Mouse (Mus musculus) embryonic facial prominence, embryonic 10.5 days (tissue): Measurements from ENCODE around the gene Ythdc1. TPM values are rescaled to one million over a fixed set of nuclear protein-coding genes. Genes with fewer than 3 reads are reported as not detected.
"Not testable (repeated sequence)": the region's sequence is repeated elsewhere in the genome, so short reads cannot be mapped to it uniquely, and the experiment has no call there.

ENCODE experiments used
- DNase-seq: peaks from one replicate; pipeline ENCODE4 v3.0.0-alpha.2; 2017; ENCODE audit warnings: low spot score
- H3K27ac ChIP-seq: fragments of 300-500 bp; sonication (generic); replicated peaks from 2 replicates; pipeline ENCODE4 v1.5.1; 2016; ENCODE audit warnings: mild to moderate bottlenecking
- H3K27me3 ChIP-seq: fragments of 300-500 bp; sonication (generic); replicated peaks from 2 replicates; pipeline ENCODE4 v1.6.1; 2016; ENCODE audit warnings: low read depth, mild to moderate bottlenecking; ENCODE audit not compliant: poor library complexity, severe bottlenecking
- H3K36me3 ChIP-seq: fragments of 300-500 bp; sonication (generic); replicated peaks from 2 replicates; pipeline ENCODE4 v1.6.1; 2016; ENCODE audit warnings: mild to moderate bottlenecking, moderate library complexity
- H3K4me1 ChIP-seq: fragments of 300-500 bp; sonication (generic); 2 replicates; pipeline ENCODE4 v1.6.1; 2016
- H3K4me3 ChIP-seq: fragments of 300-500 bp; sonication (generic); 2 replicates; pipeline ENCODE4 v1.5.1; 2016; ENCODE audit warnings: mild to moderate bottlenecking, moderate library complexity
- H3K9me3 ChIP-seq: fragments of 300-500 bp; sonication (generic); 2 replicates; pipeline ENCODE4 v1.6.1; 2016; ENCODE audit warnings: mild to moderate bottlenecking
- WGBS: fragments of 180-500 bp; shearing (Covaris S2); methylation state at CpG from one replicate; pipeline ENCODE4 v1.1.7; 2016; 5-methylcytosine and 5-hydroxymethylcytosine counted together
- polyA plus RNA-seq: library from polyadenylated mRNA; unstranded; fragments of >200 nt; fragmentation: Nextera tagmentation; extraction: Ambion mirVana; gene quantifications from 2 replicates; pipeline ENCODE4 v1.2.1, GENCODE M21; 2016

The Ythdc1 gene
- polyA plus RNA-seq: 40.0 and 43.7 TPM in 2 replicates

- DNase-seq: peak; percentile 98
- H3K9me3 ChIP-seq: no peaks in the 10 kb centered on the region
Observed at GRCm38 (mm10) chr5:86803962-86804940, at the start of gene Ythdc1. Gene Ythdc1 (plus strand): TSS chr5:86804221.

DNA sequence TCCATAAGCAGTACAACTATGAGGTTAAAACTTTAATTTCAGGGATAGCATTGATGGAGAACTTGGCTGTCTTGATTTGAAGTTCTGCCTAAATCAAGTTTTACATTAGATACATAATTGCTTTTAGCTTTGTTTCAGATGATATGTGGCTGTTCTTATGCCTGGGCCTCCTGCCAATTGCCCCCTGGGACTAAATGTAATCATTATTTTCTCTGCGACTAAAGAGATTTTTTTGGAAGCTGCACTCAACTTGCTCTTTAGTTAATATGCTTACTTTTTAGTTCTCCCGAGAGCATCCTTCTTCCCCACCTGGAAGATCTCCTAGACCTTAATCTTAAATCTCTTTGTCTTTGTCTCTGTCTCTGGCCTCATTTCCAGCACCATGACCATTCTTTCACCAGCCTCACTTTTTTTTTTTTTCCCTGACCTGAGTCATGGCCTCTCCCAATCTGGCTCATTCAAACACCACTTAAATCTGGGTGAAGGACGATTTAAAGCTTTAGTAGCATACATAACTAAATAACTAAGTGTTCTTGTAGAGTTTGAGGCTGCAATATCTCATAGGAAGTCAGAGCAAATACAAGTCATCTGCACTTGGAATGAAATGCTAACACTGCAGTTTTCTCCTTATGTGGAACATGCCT is 34.9 kb upstream of the Ythdc1 start:
- no peaks in the 10 kb centered on the region for H3K4me1 ChIP-seq
- no peaks in the 10 kb centered on the region for H3K9me3 ChIP-seq
- H3K36me3 ChIP-seq: no peaks in the 10 kb centered on the region
- H3K27ac ChIP-seq: no peak overlapping the region
- DNase-seq: no peak
- H3K27me3 ChIP-seq: no peaks in the 10 kb centered on the region
- WGBS: 68% methylated on average over 3 of the region's 3 CpGs
- no peak overlapping the region for H3K4me3 ChIP-seq

More at GRCm38 (mm10) chr5:86803962-86804940, at the start of gene Ythdc1:
- under 1% methylated on average over 100 of the region's 111 CpGs for WGBS
- Histone ChIP-seq H3K36me3 (peaks cover 16% of the 10 kb centered on the region), H3K27me3 (no peaks in the 10 kb centered on the region), H3K4me3 (peak within 1 kb of the TSS; percentile 90), H3K4me1 (peaks cover 4% of the 10 kb centered on the region), H3K27ac (peak within 1 kb of the TSS; percentile 99)

GRCm38 (mm10) chr5:86771010-86771409 is 33.0 kb upstream of the Ythdc1 start:
- no peaks in the 10 kb centered on the region for H3K4me1 ChIP-seq
- H3K9me3 ChIP-seq: no peaks in the 10 kb centered on the region
- H3K27ac ChIP-seq: no peak overlapping the region
- no peaks in the 10 kb centered on the region for H3K36me3 ChIP-seq
- no peak for DNase-seq
- H3K27me3 ChIP-seq: no peaks in the 10 kb centered on the region
- H3K4me3 ChIP-seq: no peak overlapping the region

GRCm38 (mm10) chr5:86776941-86777340 is 27.1 kb upstream of the Ythdc1 start:
- no peaks in the 10 kb centered on the region for H3K36me3 ChIP-seq
- no peaks in the 10 kb centered on the region for H3K9me3 ChIP-seq
- H3K27me3 ChIP-seq: no peaks in the 10 kb centered on the region
- no peak overlapping the region for H3K27ac ChIP-seq
- WGBS: 90% methylated on average over 5 of the region's 5 CpGs
- H3K4me3 ChIP-seq: no peak overlapping the region
- no peaks in the 10 kb centered on the region for H3K4me1 ChIP-seq
- no peak for DNase-seq

DNA sequence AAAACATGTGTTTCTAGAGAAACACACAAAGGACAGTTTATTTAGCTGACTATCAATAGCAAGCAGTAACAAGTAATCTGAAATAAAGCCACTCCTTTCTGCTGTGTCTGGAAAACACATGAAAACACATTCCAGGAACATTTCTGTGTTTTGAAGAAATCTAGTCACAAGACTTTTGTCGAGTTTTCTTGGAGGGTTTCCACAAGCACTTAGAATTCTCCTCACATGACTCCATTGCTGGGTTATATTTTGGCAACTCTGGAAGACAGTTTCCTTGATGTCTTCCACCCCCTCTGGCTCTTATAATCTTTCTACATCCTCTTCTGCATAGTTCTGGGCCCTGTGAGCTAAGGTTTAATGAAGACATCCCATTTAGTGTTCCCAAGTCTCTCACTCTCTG is 25.6 kb upstream of the Ythdc1 start:
- Histone ChIP-seq H3K4me1 (peaks cover 10% of the 10 kb centered on the region), H3K4me3 (no peak overlapping the region), H3K9me3 (no peaks in the 10 kb centered on the region), H3K27ac (no peak overlapping the region), H3K36me3 (no peaks in the 10 kb centered on the region), H3K27me3 (no peaks in the 10 kb centered on the region)
- WGBS: 74% methylated on average over 1 of the region's 1 CpGs
- DNase-seq: no peak

- H3K27ac ChIP-seq: no peak overlapping the region
- no peak overlapping the region for H3K4me3 ChIP-seq
- H3K27me3 ChIP-seq: no peaks in the 10 kb centered on the region
- no peaks in the 10 kb centered on the region for H3K36me3 ChIP-seq
- WGBS: 62% methylated on average over 8 of the region's 8 CpGs
- peaks cover 10% of the 10 kb centered on the region for H3K4me1 ChIP-seq
- no peaks in the 10 kb centered on the region for H3K9me3 ChIP-seq
- DNase-seq: peak; percentile 19
Observed at GRCm38 (mm10) chr5:86783059-86783458, 21.0 kb upstream of the Ythdc1 start.

GRCm38 (mm10) chr5:86784205-86784604 is 19.8 kb upstream of the Ythdc1 start:
- no peak for DNase-seq
- Histone ChIP-seq H3K9me3 (no peaks in the 10 kb centered on the region), H3K27ac (no peak overlapping the region), H3K4me3 (no peak overlapping the region), H3K36me3 (no peaks in the 10 kb centered on the region), H3K4me1 (peaks cover 10% of the 10 kb centered on the region), H3K27me3 (no peaks in the 10 kb centered on the region)
- WGBS: 90% methylated on average over 1 of the region's 1 CpGs

GRCm38 (mm10) chr5:86786798-86787197 is 17.2 kb upstream of the Ythdc1 start:
- H3K4me3 ChIP-seq: no peak overlapping the region
- WGBS: 67% methylated on average over 1 of the region's 1 CpGs
- H3K9me3 ChIP-seq: no peaks in the 10 kb centered on the region
- no peak for DNase-seq
- H3K36me3 ChIP-seq: no peaks in the 10 kb centered on the region
- H3K27ac ChIP-seq: no peak overlapping the region
- no peaks in the 10 kb centered on the region for H3K27me3 ChIP-seq
- H3K4me1 ChIP-seq: peaks cover 10% of the 10 kb centered on the region

- Histone ChIP-seq H3K4me1 (no peaks in the 10 kb centered on the region), H3K27ac (no peak overlapping the region), H3K27me3 (no peaks in the 10 kb centered on the region), H3K4me3 (no peak overlapping the region), H3K36me3 (no peaks in the 10 kb centered on the region), H3K9me3 (no peaks in the 10 kb centered on the region)
- no peak for DNase-seq
- 73% methylated on average over 2 of the region's 2 CpGs for WGBS
Observed at GRCm38 (mm10) chr5:86789954-86790353, 14.1 kb upstream of the Ythdc1 start.

GRCm38 (mm10) chr5:86792249-86792648 is 11.8 kb upstream of the Ythdc1 start:
- no peaks in the 10 kb centered on the region for H3K36me3 ChIP-seq
- DNase-seq: no peak
- no peak overlapping the region for H3K4me3 ChIP-seq
- H3K9me3 ChIP-seq: no peaks in the 10 kb centered on the region
- H3K27ac ChIP-seq: no peak overlapping the region
- no peaks in the 10 kb centered on the region for H3K4me1 ChIP-seq
- WGBS: 69% methylated on average over 4 of the region's 4 CpGs
- no peaks in the 10 kb centered on the region for H3K27me3 ChIP-seq

GRCm38 (mm10) chr5:86792807-86793206 is 11.2 kb upstream of the Ythdc1 start:
- 81% methylated on average over 8 of the region's 8 CpGs for WGBS
- Histone ChIP-seq H3K27ac (no peak overlapping the region), H3K27me3 (no peaks in the 10 kb centered on the region), H3K9me3 (no peaks in the 10 kb centered on the region), H3K36me3 (no peaks in the 10 kb centered on the region), H3K4me3 (no peak overlapping the region), H3K4me1 (no peaks in the 10 kb centered on the region)
- no peak for DNase-seq

- Histone ChIP-seq H3K27ac (no peak overlapping the region), H3K9me3 (no peaks in the 10 kb centered on the region), H3K36me3 (peaks cover 75% of the 10 kb centered on the region), H3K4me1 (no peaks in the 10 kb centered on the region), H3K27me3 (no peaks in the 10 kb centered on the region), H3K4me3 (no peak overlapping the region)
- DNase-seq: no peak
- 84% methylated on average over 3 of the region's 3 CpGs for WGBS
Observed at GRCm38 (mm10) chr5:86816795-86817194, 12.8 kb downstream of the Ythdc1 start.

DNA sequence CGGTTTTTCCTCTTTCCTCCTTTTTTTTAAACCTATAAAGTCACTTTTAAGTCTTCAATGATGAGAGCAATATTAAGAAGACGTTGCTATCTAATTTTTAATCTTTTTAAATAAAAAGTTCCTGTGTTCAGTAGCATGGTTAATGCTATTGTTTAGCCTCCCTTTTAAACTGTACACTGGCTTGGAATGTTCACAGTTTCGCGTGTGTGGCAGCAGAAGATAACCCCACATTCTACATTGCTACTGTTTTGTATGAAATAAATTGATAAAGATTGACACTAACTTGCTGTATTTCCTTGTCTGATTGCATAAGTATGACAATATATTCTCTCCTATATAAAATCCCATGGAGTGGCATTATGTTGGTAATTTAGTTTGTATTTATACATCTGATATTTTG is 32.4 kb downstream of the Ythdc1 start:
- not testable (repeated sequence) for H3K4me3 ChIP-seq, H3K9me3 ChIP-seq, DNase-seq, H3K27ac ChIP-seq, H3K4me1 ChIP-seq, H3K27me3 ChIP-seq
- H3K36me3 ChIP-seq: peaks cover 61% of the 10 kb centered on the region
- 95% methylated on average over 4 of the region's 4 CpGs for WGBS
